Mouse (Mus musculus): ENCODE measurements around the gene Lce3b. TPM values are rescaled to one million over a fixed set of nuclear protein-coding genes. Genes with fewer than 3 reads are reported as not detected.
A peak's percentile ranks its signal among the peaks of the same experiment; 100 is the strongest.

Lce3b gene
- not detected for total RNA-seq (2021)
- long read RNA-seq, experiment 1, result 0 reads
- long read RNA-seq, experiment 2, result 0 reads

DNA sequence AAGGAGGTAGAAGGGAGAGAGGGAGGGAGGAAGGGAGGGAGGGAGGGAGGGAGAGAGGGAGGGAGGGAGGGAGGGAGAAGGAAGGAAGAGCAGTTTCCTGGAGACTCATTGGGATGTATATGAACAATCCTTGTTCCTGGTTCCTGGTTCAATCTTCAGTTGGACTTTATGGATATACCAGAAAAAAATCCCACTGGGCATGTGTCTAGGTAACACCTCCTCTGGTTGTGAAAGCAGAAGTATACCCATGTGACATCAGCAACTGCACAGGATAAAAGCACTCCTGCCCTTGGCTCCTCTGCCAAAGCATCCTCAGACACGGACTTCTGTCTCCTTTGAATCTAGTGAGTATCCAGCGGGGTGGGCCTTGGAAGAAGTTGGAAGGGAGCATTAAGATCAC lies at the start of gene Lce3b:
Gene Lce3b, plus strand, starts transcription at position 301 of the 400 bp plus-strand sequence.
- DNase-seq, result no peak
- Histone ChIP-seq H3K27ac (no peak within 1 kb of the TSS), H3K4me3 (no peak within 1 kb of the TSS)
- TF ChIP-seq CTCF (IDR thresholded peaks at IDR 0.05), result no peak
- intact Hi-C loops (cut with DNase I), result no loop called here

DNA sequence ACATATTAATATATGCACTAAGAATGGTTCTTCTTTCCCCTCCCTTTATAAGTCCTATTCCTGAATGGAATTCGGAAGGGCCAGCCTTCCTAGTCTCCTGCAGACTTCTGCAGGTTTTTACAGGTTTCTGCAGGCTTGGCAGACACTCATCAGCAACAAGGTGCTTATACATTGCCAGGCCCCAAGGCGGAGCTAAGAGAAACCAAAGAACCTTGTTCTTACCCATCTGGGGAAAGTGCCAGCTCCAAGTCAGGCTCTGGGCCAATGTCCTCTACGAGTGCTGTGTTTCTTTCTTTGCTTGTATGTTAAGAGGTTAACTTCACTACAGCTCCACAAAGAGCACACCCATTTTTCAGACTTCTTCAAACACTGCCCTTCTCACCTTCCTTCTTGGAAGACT lies 38.7 kb upstream of the Lce3b start:
- no peak for TF ChIP-seq CTCF (IDR thresholded peaks at IDR 0.05)
- Histone ChIP-seq H3K27ac (no peak overlapping the region), H3K4me3 (no peak overlapping the region)
- intact Hi-C loops (cut with DNase I), result no loop called here
- no peak for DNase-seq

DNA sequence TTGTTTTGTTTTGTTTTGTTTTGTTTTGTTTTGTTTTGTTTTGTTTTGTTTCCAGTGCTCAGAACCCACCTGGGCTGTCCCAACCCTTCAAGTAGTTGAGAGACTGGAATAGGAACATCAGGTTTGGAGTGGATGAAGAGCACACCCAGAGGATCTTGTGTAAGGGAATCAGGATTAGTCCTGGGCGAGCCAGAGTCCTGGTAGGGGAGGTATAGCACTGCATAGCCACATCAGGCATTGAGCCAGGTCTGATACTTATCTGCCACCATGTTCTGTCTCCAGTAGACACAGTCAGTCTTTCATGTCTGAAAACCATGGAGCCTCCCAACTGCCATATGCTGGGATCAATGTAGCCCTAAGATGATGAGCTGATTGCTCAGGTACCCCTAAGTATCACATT lies 38.3 kb upstream of the Lce3b start:
- no peak overlapping the region for H3K27ac ChIP-seq

DNA sequence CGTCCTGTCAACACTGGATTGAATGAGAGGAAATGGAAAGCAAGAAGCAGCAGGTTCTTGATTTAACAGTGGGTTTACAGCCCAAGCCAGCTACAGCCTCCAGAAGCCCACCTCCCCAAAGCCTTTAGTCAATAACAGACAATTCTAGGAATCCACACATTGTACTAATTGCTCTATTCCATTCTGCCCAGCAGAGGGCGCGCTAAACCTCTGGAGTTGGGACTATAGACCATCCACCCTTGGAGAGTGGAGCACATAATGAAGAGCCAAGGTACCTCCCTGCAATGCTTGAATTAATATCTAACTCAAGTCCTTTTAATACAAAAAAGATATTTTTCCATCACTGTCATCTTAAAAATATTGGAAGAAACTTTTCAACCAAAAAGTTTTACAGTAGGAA lies 29.8 kb upstream of the Lce3b start:
- DNase-seq, result no peak

More for the DNA sequence above, 38.3 kb upstream of the Lce3b start:
- no peak for TF ChIP-seq CTCF (IDR thresholded peaks at IDR 0.05)
- intact Hi-C loops (cut with DNase I), result no loop called here
- H3K4me3 ChIP-seq, result no peak overlapping the region
- no peak for DNase-seq

DNA sequence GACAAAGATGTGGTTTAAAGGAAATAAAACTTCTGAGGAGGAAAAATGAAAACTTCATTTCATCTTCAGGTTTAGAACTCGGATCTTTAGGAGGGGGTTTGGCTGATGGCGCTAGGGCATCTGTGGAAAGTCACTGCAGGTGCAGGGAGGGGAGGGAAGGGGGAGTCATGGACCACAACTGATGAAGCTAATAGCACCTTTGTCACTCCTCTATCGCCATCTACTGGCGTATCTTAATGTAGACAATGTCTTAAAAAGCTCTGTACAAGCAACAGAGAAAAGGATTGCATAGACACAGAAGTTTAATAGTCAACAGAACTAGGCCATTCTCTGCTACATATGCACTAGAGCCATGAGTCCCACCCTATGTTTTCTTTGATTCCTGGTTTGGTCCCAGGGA lies 29.1 kb upstream of the Lce3b start:
- intact Hi-C loops (cut with DNase I), result no loop called here
- Histone ChIP-seq H3K27ac (no peak overlapping the region), H3K4me3 (no peak overlapping the region)
- no peak for DNase-seq
- TF ChIP-seq CTCF (IDR thresholded peaks at IDR 0.05), result 0 out of 2 replicates have a peak, but pooled peaks have one; percentile 3

More for the DNA sequence above, 29.8 kb upstream of the Lce3b start:
- H3K27ac ChIP-seq, result no peak overlapping the region
- no peak overlapping the region for H3K4me3 ChIP-seq
- peak; percentile 53 for TF ChIP-seq CTCF (IDR thresholded peaks at IDR 0.05)
- intact Hi-C loops (cut with DNase I), result no loop called here

DNA sequence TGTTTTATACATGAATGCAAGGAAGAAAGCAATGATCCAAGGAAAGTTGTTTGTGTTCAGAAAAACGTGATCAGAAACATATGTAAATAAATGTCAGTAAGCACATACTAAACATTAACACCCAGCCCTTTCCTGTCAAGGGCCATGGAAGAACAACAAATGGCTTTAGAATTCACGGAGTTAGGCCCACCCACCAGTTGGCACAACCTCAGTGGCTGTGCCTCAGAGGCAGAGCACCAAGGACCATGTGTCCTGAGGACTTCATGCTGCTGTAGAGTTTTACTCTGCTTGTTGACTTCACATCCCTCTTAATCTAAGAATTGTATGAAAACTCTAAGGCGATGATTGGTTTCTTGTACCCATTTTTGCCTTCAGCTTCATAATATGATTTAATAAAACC lies 27.6 kb upstream of the Lce3b start:
- TF ChIP-seq CTCF (IDR thresholded peaks at IDR 0.05), result no peak
- H3K27ac ChIP-seq, result no peak overlapping the region
- no peak overlapping the region for H3K4me3 ChIP-seq
- intact Hi-C loops (cut with DNase I), result no loop called here
- DNase-seq, result no peak

DNA sequence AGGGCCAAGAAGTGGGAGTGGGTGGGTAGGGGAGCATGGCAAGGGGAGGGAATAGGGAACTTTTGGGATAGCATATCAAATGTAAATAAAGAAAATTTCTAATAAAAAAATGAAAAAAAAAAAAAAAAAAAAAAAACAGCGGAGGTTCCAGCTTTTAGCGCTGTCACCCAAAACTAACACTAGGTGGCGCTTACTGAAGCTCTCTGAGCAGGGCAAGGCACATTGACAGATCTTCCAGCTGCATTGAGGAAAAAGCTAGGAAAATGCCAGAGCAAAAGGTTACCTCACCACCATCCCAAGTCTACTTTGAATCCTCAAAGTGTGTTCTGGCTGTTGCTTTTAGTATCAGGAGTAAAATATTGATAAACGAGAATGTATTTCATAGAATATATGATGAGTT lies 25.2 kb upstream of the Lce3b start:
- DNase-seq, result no peak
- intact Hi-C loops (cut with DNase I), result no loop called here
- Histone ChIP-seq H3K4me3 (no peak overlapping the region), H3K27ac (no peak overlapping the region)
- TF ChIP-seq CTCF (IDR thresholded peaks at IDR 0.05), result peak; percentile 54

DNA sequence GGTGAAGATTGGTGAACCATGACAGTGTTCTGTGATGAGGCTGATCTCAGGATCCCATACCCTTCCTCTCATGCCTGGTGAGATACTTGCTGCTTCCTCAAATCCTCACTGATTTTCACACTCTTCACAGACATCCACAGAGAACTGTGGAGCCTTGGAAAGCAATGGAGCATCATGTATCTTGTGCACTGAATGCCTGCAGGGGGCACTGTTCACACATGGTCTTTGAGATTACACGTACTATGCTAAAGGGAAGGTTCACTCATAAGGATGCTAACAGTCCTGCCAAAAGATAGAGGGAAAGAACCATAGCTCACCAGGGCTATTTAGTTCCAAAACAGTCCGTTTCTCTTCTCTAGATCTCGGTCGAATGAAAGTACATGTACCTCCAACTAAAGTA lies 12.4 kb upstream of the Lce3b start:
- Histone ChIP-seq H3K27ac (no peak overlapping the region), H3K4me3 (no peak overlapping the region)
- no peak for DNase-seq
- peak; percentile 19; the same call in 1 of the 2 replicates for TF ChIP-seq CTCF (IDR thresholded peaks at IDR 0.05)
- intact Hi-C loops (cut with DNase I), result no loop called here

DNA sequence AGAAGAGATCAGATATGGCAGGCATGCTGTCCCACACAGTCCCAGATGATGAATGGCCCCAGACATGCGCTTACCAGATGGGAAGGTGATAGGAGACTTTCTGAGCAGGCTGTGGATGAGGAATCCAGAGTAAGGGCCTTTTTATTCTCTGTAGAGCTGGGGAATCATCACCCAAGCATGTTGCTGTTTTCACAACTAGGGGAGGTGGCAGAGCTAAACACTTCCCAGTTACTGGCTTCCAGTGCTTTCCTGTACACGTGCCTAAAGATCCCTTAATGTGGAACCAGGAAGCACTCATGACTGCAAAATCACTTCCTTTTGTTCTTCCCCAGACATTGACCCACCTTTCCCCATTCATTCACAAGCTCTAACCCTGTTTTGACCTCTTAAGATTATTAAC lies 6.6 kb upstream of the Lce3b start, which contains the start of gene Lce3a:
Gene Lce3a, minus strand, starts transcription at position 101 of the 400 bp plus-strand sequence.
- no peak within 1 kb of the TSS for H3K27ac ChIP-seq
- TF ChIP-seq CTCF (IDR thresholded peaks at IDR 0.05), result no peak
- no peak for DNase-seq
- H3K4me3 ChIP-seq, result no peak within 1 kb of the TSS
- intact Hi-C loops (cut with DNase I), result no loop called here

DNA sequence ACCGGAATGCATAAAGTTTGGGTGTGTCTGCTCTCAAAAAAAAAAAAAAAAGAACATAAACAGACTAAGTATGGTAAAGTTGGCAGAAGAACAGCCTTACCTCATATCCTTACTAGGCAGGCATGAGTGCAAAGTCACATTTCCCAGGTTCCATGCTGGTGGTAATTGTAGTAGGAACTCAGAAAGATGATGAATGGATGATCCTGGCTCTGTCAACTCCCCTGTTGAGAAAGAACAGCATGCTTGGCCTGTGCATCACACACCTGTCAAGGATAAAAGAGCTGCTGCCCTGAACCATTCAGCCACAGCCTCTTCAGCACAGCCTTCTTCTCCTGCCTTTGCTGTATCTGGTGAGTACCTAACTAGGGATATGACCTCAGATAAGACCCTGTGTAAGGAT lies 11.4 kb downstream of the Lce3b start, which contains the start of gene Lce3c:
Gene Lce3c, plus strand, starts transcription at position 301 of the 400 bp plus-strand sequence.
- TF ChIP-seq CTCF (IDR thresholded peaks at IDR 0.05), result no peak
- no peak within 1 kb of the TSS for H3K4me3 ChIP-seq
- DNase-seq, result no peak
- intact Hi-C loops (cut with DNase I), result no loop called here
- H3K27ac ChIP-seq, result no peak within 1 kb of the TSS

DNA sequence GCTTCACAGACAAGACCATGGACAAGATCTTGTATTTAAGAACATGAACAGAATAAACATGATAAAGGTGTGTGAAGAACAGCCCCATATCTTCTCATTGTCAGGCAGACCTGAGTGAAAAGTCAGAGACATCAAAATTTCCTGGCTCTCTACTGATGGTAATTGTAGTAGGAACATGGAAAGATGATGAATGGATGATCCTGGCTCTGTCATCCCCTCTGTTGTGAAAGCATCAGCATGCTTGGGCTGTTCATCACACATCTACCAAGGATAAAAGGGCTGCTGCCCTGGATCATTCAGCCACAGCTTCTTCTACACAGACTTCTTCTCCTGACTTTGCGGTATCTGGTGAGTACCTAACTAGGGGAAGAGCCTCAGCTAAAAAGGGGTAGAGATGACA lies 24.3 kb downstream of the Lce3b start, which contains the start of gene Lce3d:
Gene Lce3d, plus strand, starts transcription at position 301 of the 400 bp plus-strand sequence.
- intact Hi-C loops (cut with DNase I), result no loop called here
- no peak for DNase-seq
- H3K27ac ChIP-seq, result no peak within 1 kb of the TSS
- no peak for TF ChIP-seq CTCF (IDR thresholded peaks at IDR 0.05)
- no peak within 1 kb of the TSS for H3K4me3 ChIP-seq

DNA sequence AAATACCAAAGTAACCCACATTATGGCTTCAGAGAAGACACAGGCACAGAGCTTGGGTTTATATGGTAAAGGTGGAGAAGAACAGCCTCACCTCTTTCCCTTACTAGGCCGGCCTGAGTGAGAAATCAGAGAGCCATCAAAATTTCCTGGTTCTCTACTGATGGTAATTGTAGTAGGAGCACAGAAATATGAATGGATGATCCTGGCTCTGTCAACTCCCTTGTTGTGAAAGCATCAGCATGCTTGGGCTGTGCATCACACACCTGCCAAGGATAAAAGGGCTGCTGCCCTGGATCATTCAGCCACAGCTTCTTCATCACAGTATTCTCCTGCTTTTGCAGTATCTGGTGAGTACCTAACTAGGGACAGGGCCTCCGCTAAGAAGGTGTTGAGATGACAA lies 34.0 kb downstream of the Lce3b start, which contains the start of gene Lce3e:
Gene Lce3e, plus strand, starts transcription at position 301 of the 400 bp plus-strand sequence.
- intact Hi-C loops (cut with DNase I), result no loop called here
- TF ChIP-seq CTCF (IDR thresholded peaks at IDR 0.05), result no peak
- H3K27ac ChIP-seq, result no peak within 1 kb of the TSS
- no peak for DNase-seq
- H3K4me3 ChIP-seq, result no peak within 1 kb of the TSS

DNA sequence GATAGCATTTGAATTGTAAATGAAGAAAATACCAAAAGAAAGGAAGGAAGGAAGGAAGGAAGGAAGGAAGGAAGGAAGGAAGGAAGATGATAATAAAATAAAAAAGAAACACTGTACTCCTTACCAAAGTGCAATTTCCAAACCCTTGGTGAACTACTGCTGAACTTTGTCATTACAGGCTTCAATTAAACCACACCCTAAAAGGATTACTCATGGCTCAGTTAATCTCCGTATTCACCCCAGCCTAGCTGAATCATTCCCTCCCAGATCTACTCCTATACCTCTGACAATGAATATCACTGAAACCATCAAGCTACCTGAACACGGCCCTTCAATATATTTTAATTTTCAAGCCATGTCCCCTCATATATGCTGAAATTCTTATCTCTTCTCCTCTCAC lies 45.7 kb downstream of the Lce3b start:
- DNase-seq, result no peak
- H3K27ac ChIP-seq, result no peak overlapping the region
- H3K4me3 ChIP-seq, result no peak overlapping the region
- no peak for TF ChIP-seq CTCF (IDR thresholded peaks at IDR 0.05)
- intact Hi-C loops (cut with DNase I), result no loop called here

Other genes with a start within 250 kb of the Lce3b start
- gene Lce1d, start 245.8 kb upstream of the Lce3b start, total RNA-seq (2021), result not detected
- not detected for gene Lce1e, start 223.9 kb upstream of the Lce3b start, total RNA-seq (2021)
- gene Lce1f, start 212.6 kb upstream of the Lce3b start, total RNA-seq (2021), result not detected
- gene Gm38119, start 193.9 kb upstream of the Lce3b start, total RNA-seq (2021), result not detected
- not detected for gene Lce1g, start 180.6 kb upstream of the Lce3b start, total RNA-seq (2021)
- not detected for gene Lce1h, start 167.9 kb upstream of the Lce3b start, total RNA-seq (2021)
- gene Lce1i, start 154.1 kb upstream of the Lce3b start, total RNA-seq (2021), result not detected
- gene Lce1j, start 142.5 kb upstream of the Lce3b start, total RNA-seq (2021), result not detected
- gene Lce1k, start 125.1 kb upstream of the Lce3b start, total RNA-seq (2021), result not detected
- not detected for gene Kprp, start 105.7 kb upstream of the Lce3b start, total RNA-seq (2021)
- gene Lce1l, start 81.7 kb upstream of the Lce3b start, total RNA-seq (2021), result not detected
- not detected for gene 2310050C09Rik, start 62.8 kb upstream of the Lce3b start, total RNA-seq (2021)
- not detected for gene Lce3a, start 6.7 kb upstream of the Lce3b start, total RNA-seq (2021)
- gene Lce3c, start 11.5 kb downstream of the Lce3b start, total RNA-seq (2021), result not detected
- gene Lce3d, start 24.4 kb downstream of the Lce3b start, total RNA-seq (2021), result not detected
- gene Lce3e, start 34.1 kb downstream of the Lce3b start, total RNA-seq (2021), result not detected
- not detected for gene Lce3f, start 59.2 kb downstream of the Lce3b start, total RNA-seq (2021)
- not detected for gene Crct1, start 82.7 kb downstream of the Lce3b start, total RNA-seq (2021)
- not detected for gene Lce1m, start 86.1 kb downstream of the Lce3b start, total RNA-seq (2021)
- not detected for gene Gm4858, start 135.8 kb downstream of the Lce3b start, total RNA-seq (2021)
- not detected for gene Crnn, start 211.8 kb downstream of the Lce3b start, total RNA-seq (2021)